Mouse (Mus musculus) brain, embryonic 18.5 days (tissue): ENCODE data around the gene Tbx18.

Source experiments
- DNase-seq: peaks from one replicate; pipeline ENCODE4 v3.0.0-alpha.2; 2012; ENCODE audit warnings: low read depth, low spot score

Gene Tbx18

GRCm38 (mm10) chr9:87710360-87710759 lies 20.7 kb downstream of the Tbx18 start:
- no peak for DNase-seq

GRCm38 (mm10) chr9:87708151-87708550 lies 22.9 kb downstream of the Tbx18 start:
- no peak for DNase-seq

GRCm38 (mm10) chr9:87702267-87702666 lies 28.8 kb downstream of the Tbx18 start:
- no peak for DNase-seq

- no peak for DNase-seq
These were observed 44.1 kb downstream of the Tbx18 start for GRCm38 (mm10) chr9:87686981-87687380.

- DNase-seq, result no peak
These were observed 48.8 kb downstream of the Tbx18 start for GRCm38 (mm10) chr9:87682247-87682646.
